Mouse (Mus musculus) heart, embryonic 11.5 days (tissue): ENCODE measurements around the gene H2-DMb2. TPM values are rescaled to one million over a fixed set of nuclear protein-coding genes. Genes with fewer than 3 reads are reported as not detected.
A peak's percentile ranks its signal among the peaks of the same experiment; 100 is the strongest.

ENCODE experiments used
- ATAC-seq: fragments of 200-750 bp; cut with Nextera tagmentation; replicated peaks from 2 replicates; pipeline ENCODE4 v1.8.0; 2017; ENCODE audit warnings: moderate library complexity; ENCODE audit not compliant: insufficient number of reproducible peaks, low FRiP score, low TSS enrichment
- H3K27ac ChIP-seq: fragments of 300-500 bp; sonication (generic); 2 replicates; pipeline ENCODE4 v1.5.1; 2014; ENCODE audit warnings: mild to moderate bottlenecking, low read depth, low read length
- H3K27me3 ChIP-seq: fragments of 300-500 bp; sonication (generic); 2 replicates; pipeline ENCODE4 v1.6.1; 2014; ENCODE audit warnings: mild to moderate bottlenecking, low read length, mixed read lengths; ENCODE audit not compliant: control insufficient read depth, insufficient read depth
- H3K36me3 ChIP-seq: fragments of 300-500 bp; sonication (generic); 2 replicates; pipeline ENCODE4 v1.6.1; 2014; ENCODE audit warnings: mild to moderate bottlenecking, low read length, moderate library complexity, mixed read lengths; ENCODE audit not compliant: control insufficient read depth, insufficient read depth
- H3K4me1 ChIP-seq: fragments of 300-500 bp; sonication (generic); 2 replicates; pipeline ENCODE4 v1.6.1; 2014; ENCODE audit warnings: low read length; ENCODE audit not compliant: control insufficient read depth, insufficient read depth
- H3K4me2 ChIP-seq: fragments of 300-500 bp; sonication (generic); 2 replicates; pipeline ENCODE4 v1.6.1; 2014; ENCODE audit warnings: mild to moderate bottlenecking, moderate library complexity
- H3K4me3 ChIP-seq: fragments of 300-500 bp; sonication (generic); 2 replicates; pipeline ENCODE4 v1.5.1; 2014; ENCODE audit warnings: low read depth, low read length
- H3K9ac ChIP-seq: fragments of 300-500 bp; sonication (generic); 2 replicates; pipeline ENCODE4 v1.6.1; 2014; ENCODE audit warnings: mild to moderate bottlenecking, low read depth, low read length, moderate library complexity
- H3K9me3 ChIP-seq: fragments of 300-500 bp; sonication (generic); replicated peaks from 2 replicates; pipeline ENCODE4 v1.6.1; 2016; ENCODE audit warnings: low read length; ENCODE audit not compliant: control insufficient read depth
- WGBS: fragments of 180-500 bp; shearing (Covaris S2); extraction: QIAGEN DNeasy Blood & Tissue Kit; methylation state at CpG from one replicate; pipeline ENCODE4 v1.1.7; 2014; ENCODE audit not compliant: insufficient replicate concordance; 5-methylcytosine and 5-hydroxymethylcytosine counted together
- polyA plus RNA-seq: library from polyadenylated mRNA; unstranded; fragments of >200 nt; fragmentation: Nextera tagmentation; extraction: Ambion mirVana; gene quantifications from 2 replicates; pipeline ENCODE4 v1.2.1, GENCODE M21; 2014

Gene H2-DMb2
- polyA plus RNA-seq, 1 experiment from 2014 or later, result not detected

DNA sequence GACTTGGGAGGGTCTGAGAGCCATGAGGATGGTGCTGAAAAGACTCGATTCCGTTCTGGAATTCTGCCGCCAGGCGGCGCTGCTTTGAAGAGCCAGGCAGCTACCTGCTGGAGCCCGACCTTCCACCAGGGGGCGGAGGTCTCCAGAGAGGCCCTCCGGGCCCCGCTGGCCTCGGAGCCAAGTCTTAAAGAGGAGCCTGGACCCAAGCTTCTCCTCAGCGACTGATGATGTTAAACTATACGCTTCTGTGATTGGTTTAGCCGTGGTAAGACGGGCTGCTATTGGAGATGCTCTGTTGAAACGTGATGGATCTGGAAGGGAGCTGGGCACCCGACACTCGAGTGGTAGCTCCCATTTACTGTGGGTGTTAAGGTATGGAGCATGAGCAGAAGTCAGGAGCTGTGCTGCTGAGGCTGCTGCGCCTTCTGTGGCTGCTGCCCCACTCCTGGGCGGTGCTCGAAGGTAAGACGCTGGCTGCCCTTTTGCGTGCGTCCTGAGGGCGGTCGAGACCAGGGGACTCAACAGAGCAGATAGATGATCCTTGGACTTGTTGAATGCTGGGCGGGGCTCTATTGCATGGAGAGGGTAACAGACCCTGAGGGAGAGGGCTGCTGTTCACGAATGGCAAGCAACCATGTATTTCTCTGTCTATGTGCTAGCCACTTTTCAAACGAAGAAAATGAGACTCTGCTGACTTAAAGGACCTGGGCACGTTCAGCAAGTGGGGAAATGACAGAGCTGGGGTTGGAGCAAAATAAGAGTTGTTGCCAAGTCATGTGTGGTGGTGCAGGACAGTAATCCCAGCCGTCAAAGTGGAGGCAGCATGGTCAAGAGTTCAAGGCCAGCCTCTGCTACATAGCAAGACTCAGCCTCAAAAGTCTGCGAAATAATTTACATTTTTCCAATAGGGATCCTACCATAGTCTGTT, 7.5 kb upstream of the H2-DMb2 start:
- Histone ChIP-seq H3K4me2 (peak overlapping the region; percentile 77), H3K4me3 (peak overlapping the region; percentile 36), H3K27ac (no peak overlapping the region), H3K36me3 (no peaks in the 10 kb centered on the region), H3K4me1 (peaks cover 7% of the 10 kb centered on the region), H3K27me3 (peaks cover 41% of the 10 kb centered on the region), H3K9me3 (no peaks in the 10 kb centered on the region), H3K9ac (no peak overlapping the region)
- 6% methylated on average over 31 of the region's 31 CpGs for WGBS
- peak; percentile 89 for ATAC-seq

GRCm38 (mm10) chr17:34137601-34138000, 5.5 kb upstream of the H2-DMb2 start:
- Histone ChIP-seq H3K27me3 (peaks cover 57% of the 10 kb centered on the region), H3K4me1 (peaks cover 7% of the 10 kb centered on the region), H3K36me3 (no peaks in the 10 kb centered on the region), H3K4me3 (no peak overlapping the region), H3K9me3 (no peaks in the 10 kb centered on the region), H3K27ac (no peak overlapping the region), H3K9ac (no peak overlapping the region), H3K4me2 (no peak overlapping the region)
- 62% methylated on average over 7 of the region's 7 CpGs for WGBS
- no peak for ATAC-seq

- peaks cover 7% of the 10 kb centered on the region for H3K4me1 ChIP-seq
- H3K27me3 ChIP-seq, result peaks cover 60% of the 10 kb centered on the region
- H3K4me3 ChIP-seq, result no peak overlapping the region
- no peaks in the 10 kb centered on the region for H3K36me3 ChIP-seq
- H3K27ac ChIP-seq, result no peak overlapping the region
- 0 out of 2 replicates have a peak overlapping the region, but pooled peaks have one; percentile 79 for H3K4me2 ChIP-seq
- ATAC-seq, result no peak
- no peak overlapping the region for H3K9ac ChIP-seq
- WGBS, result 66% methylated on average over 7 of the region's 7 CpGs
- H3K9me3 ChIP-seq, result no peaks in the 10 kb centered on the region
These were observed 4.5 kb upstream of the H2-DMb2 start for GRCm38 (mm10) chr17:34138655-34139054.

DNA sequence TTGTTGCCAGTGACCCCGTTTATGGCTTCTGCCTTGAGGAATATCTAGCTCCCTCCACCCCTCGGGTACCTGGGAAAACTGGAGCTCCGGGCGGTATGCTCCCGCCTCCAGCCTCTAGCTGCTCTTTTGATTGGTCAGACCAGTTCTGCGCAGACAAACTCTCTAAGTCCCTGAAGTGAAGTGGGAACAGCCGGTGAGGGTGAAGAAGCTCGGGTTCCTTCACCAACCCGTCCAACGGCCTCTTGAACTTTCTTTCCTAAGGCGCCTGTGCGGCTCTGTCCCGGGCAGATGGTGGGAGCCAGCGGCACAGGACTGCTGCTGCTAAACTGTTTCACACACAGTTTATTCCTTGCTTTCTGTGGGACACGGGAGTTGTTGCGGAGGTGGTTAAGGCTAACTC, 3.7 kb upstream of the H2-DMb2 start:
- H3K4me3 ChIP-seq, result peak overlapping the region; percentile 37
- 1% methylated on average over 16 of the region's 16 CpGs for WGBS
- H3K27ac ChIP-seq, result no peak overlapping the region
- no peak for ATAC-seq
- H3K27me3 ChIP-seq, result peaks cover 60% of the 10 kb centered on the region
- peaks cover 7% of the 10 kb centered on the region for H3K4me1 ChIP-seq
- H3K4me2 ChIP-seq, result peak overlapping the region; percentile 79
- peak overlapping the region; percentile 24; the same call in 1 of the 2 replicates for H3K9ac ChIP-seq
- H3K36me3 ChIP-seq, result no peaks in the 10 kb centered on the region
- H3K9me3 ChIP-seq, result no peaks in the 10 kb centered on the region

GRCm38 (mm10) chr17:34140240-34140639, 2.9 kb upstream of the H2-DMb2 start:
- WGBS, result 2% methylated on average over 5 of the region's 5 CpGs
- peak overlapping the region; percentile 79 for H3K4me2 ChIP-seq
- peaks cover 61% of the 10 kb centered on the region for H3K27me3 ChIP-seq
- no peak for ATAC-seq
- peak overlapping the region; percentile 37; the same call in 1 of the 2 replicates for H3K4me3 ChIP-seq
- H3K4me1 ChIP-seq, result peaks cover 7% of the 10 kb centered on the region
- H3K27ac ChIP-seq, result no peak overlapping the region
- H3K9me3 ChIP-seq, result no peaks in the 10 kb centered on the region
- H3K9ac ChIP-seq, result no peak overlapping the region
- H3K36me3 ChIP-seq, result no peaks in the 10 kb centered on the region

DNA sequence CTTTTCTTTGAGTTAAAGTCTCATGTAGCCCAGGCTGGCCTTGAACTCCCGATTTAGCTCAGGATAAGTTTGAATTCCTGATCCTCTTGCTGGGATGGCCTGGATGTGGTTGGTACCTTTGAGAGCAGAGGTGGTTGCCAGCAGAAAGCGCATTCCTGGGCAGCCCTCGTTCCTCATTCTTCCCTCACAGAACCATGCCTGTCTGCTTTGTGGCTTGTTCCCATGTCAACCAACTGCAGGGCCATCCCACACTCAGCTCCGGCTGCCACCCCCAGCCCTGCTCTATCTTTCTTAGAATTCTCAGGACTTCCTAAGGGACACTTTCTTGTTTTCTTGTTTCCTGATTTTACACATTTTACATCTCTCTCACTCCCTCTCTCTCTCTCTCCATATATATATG, 1.7 kb upstream of the H2-DMb2 start:
- Histone ChIP-seq H3K9me3 (no peaks in the 10 kb centered on the region), H3K4me3 (no peak overlapping the region), H3K4me2 (no peak overlapping the region), H3K9ac (no peak overlapping the region), H3K27ac (no peak overlapping the region), H3K4me1 (peaks cover 3% of the 10 kb centered on the region), H3K27me3 (peaks cover 58% of the 10 kb centered on the region), H3K36me3 (no peaks in the 10 kb centered on the region)
- WGBS, result 53% methylated on average over 4 of the region's 4 CpGs
- ATAC-seq, result no peak

DNA sequence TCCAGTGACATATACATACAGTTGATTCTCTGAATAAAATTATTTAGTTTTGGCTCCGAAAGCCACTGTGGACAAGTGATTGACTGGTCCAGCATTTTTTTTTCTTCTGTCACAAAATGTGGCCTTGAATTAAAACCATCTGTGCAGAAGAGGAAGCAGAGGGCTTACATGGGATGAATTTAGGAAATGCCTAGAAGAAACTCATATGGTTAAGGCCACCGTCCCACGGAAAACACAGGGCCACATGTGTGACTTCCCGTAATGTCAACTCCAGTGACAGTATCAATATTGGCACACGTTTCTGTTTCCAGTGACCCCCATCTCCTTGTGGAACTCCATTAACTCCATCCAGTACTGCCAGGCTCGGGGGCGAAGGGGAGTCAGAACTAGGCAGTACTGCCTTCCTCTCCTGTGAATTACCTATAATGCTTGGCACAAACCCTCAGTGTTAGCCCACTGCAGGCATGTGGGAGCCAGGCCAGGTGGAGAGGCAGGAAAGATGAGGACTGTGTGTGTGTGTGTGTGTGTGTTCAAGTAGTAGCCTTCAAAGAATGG, 574 bp upstream of the H2-DMb2 start:
- no peak overlapping the region for H3K4me3 ChIP-seq
- peaks cover 48% of the 10 kb centered on the region for H3K27me3 ChIP-seq
- peaks cover 3% of the 10 kb centered on the region for H3K4me1 ChIP-seq
- H3K9me3 ChIP-seq, result no peaks in the 10 kb centered on the region
- no peak overlapping the region for H3K4me2 ChIP-seq
- no peak overlapping the region for H3K9ac ChIP-seq
- H3K27ac ChIP-seq, result no peak overlapping the region
- no peaks in the 10 kb centered on the region for H3K36me3 ChIP-seq
- no peak for ATAC-seq
- WGBS, result 71% methylated on average over 7 of the region's 7 CpGs

- Histone ChIP-seq H3K4me1 (peaks cover 3% of the 10 kb centered on the region), H3K4me3 (no peak overlapping the region), H3K9me3 (no peaks in the 10 kb centered on the region), H3K36me3 (no peaks in the 10 kb centered on the region), H3K27ac (no peak overlapping the region), H3K4me2 (no peak overlapping the region), H3K9ac (no peak overlapping the region), H3K27me3 (peaks cover 38% of the 10 kb centered on the region)
- WGBS, result 46% methylated on average over 5 of the region's 5 CpGs
- ATAC-seq, result no peak
These were observed 354 bp downstream of the H2-DMb2 start for GRCm38 (mm10) chr17:34143461-34143860.
